Mouse (Mus musculus) embryo, embryonic 9.5 days (tissue): ENCODE measurements around the gene Sowaha.
A peak's percentile ranks its signal among the peaks of the same experiment; 100 is the strongest.
"Not testable (repeated sequence)": the region's sequence is repeated elsewhere in the genome, so short reads cannot be mapped to it uniquely, and the experiment has no call there.

Experiments used
- DNase-seq: peaks from one replicate; pipeline ENCODE4 v3.0.0-alpha.2; 2017; ENCODE audit errors: extremely low spot score

The Sowaha gene

DNA sequence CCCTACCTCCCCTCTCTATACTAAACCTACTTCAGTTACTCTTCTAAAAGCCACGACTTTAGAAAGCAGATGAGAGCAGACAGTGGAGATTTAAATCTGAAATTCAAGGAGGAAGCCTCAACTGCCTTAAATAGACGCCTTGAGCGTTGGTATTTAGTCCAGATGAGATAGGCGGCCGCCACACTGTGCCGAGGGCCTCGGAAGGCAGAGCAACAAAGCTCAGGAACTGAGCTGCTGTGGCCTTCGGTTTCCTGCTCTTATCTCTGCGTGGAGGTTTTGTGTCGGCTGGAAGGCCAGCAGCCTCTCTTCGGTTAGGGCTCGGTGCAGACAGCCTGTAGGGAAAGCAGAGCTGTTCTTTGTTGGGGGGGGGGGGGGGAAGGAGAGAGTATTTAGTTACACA is 38.2 kb downstream of the Sowaha start:
- no peak for DNase-seq

DNA sequence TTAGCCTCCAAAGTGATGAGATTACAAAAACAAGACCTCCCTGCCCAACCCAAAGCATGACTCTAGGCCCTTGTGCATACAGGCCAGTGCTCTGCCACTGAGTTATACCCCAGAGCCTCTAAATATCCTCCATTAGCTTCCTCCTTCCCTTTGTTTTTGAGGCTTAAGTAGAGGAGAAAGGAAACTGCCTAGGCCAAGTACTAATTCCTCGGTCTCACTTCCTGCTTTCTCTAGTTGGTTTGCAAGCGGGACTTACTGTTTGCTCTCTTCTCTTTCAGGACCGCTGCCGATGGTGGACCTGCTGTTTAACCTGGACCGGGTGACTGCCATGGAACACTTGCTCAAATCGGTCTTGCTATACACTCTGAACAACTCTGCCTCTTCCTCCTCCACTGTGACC is 43.7 kb downstream of the Sowaha start:
- no peak for DNase-seq

DNA sequence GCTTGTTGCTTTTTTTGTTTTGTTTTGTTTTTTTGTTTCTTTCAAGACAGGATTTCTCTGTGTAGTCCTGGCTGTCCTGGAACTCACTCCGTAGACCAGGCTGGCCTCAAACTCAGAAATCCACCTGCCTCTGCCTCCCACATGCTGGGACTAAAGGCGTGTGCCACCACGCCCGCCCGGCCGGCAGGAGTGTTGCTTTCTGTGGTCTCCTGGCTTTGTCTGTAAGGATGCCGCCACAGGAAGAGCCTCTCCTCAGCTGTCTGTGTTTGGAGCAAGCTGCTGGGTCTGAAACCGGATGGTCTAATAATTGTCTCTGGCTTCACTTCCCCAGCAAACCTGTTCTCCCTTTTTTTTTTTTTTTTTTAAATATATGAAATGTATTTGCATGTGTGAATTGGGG is 44.6 kb downstream of the Sowaha start:
- no peak for DNase-seq

DNA sequence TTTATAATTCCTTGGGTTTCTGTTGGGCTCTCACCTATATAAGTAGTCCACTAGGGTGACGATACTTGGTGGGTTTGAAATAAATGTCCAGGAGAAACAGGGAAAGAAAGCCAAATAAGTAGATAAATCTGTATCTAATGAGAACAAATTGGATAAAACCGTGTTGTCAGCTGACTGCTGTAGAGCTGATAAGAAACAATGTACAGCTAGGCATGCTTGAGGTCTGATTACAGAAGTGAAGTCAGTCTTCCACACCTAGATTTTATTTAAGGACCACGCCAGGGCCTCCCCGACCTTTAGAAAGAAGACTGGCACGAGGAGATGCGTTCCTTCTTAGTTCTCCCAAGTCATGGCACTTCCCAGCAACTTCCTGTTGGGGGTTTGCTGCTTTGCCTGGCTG is 47.0 kb downstream of the Sowaha start:
- DNase-seq = no peak

DNA sequence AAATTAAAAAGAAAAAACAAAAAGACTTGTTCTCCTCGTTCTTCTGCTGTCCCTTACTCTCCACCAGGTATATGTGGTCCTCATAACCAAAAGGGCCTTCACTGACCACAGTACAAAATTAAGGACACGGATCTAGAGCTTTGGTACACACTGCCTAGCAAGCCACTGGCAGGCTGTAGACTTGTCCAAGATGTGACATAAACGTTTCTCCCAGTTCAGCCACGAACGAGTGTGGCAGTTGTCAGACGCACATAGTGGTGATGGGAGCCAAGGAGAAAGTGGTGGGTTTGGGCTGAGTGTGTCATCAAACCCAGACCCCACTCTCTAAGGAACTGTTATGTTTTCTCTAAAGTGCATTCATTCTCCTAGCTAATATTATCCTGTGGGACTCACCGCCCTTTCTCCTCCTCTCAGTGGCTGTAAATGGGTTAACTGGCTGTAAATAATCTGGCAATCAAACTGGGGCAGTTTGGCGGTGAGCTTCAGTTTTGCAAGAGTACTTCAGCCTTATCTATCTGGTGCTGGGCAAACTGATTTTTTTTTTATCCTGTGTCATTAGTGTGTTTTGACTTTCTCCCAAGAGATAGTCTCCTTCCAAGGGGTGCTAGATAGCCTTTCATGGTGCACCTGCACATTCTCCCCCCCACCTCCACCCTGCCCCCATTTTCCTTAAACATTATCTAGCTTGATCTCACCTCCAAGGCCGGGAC is 48.6 kb downstream of the Sowaha start:
- no peak for DNase-seq

DNA sequence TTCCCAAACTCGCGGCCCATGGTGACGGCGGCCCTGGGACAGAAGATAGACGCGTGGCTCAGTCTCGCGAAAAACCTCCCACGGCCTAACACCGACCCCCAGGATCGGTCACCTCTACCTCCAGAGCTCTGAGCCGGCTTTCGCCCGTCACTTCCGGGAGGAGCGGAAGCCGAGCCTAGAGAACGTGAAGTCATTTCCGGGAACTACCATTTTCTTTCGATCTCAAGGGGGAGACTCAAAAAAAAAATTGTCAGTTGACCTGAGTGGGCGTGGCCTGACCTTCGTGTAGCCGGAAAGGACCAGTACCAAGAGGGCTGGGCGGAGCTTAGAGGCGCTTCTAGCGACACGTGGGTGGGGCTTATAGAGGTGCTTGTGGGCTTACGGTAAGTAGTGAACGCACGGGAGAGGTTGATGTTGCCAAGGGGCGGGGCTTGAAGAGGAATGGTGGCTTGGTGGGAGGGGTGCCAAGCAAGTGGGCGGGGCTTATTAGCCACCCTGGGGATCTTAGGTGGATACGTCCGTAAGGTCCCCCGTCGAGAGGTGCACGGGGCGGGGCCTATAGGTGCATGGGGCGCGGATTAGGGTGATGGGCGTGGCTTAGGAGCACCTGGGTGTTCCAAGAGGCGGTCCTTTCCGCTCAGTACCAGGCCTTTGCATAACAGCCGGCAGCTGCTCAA is 49.3 kb downstream of the Sowaha start, which contains the start of the genes Uqcrq and Gdf9:
TSS of gene Uqcrq (minus strand) at position 162 of the 677 bp plus-strand sequence.
TSS of gene Gdf9 (plus strand) at position 354 of the 677 bp plus-strand sequence.
- DNase-seq = peak; percentile 98

DNA sequence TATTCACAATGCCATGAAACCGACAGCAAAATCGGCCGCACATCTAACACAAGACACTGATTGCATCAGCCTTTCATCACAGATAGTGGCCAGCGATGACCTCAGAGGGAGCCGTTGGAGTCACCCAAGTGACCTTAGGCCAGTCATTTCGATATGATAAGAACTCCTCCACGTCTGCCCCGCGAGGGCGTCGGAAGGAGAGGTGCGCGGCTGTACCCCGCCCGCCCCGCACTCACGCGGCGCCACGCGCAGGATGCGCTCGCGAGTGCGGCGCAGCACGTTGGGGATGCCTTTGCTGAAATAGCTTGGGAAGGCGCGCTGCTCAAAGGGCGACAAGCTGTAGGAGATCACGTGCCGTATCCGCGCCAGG is 49.8 kb downstream of the Sowaha start:
- DNase-seq = no peak

DNA sequence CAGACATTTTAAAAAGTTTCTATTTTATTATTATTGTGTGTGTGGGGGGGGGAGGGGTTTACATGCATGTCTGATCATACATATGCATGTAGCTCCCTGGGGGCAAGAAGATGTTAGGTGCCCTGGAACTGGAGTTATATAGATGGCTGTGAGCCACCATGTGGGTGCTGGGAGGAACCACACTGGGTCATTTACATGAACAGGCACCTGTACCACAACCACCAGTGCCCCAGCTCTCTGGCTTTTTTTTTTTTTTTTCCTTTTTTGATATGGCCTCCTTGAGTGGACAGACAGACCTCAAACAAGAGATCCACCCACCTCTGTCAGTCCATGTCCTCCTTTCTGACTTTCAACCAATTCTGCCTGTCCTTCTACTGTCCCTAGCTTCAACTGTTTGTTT is 50.9 kb downstream of the Sowaha start:
- no peak for DNase-seq

DNA sequence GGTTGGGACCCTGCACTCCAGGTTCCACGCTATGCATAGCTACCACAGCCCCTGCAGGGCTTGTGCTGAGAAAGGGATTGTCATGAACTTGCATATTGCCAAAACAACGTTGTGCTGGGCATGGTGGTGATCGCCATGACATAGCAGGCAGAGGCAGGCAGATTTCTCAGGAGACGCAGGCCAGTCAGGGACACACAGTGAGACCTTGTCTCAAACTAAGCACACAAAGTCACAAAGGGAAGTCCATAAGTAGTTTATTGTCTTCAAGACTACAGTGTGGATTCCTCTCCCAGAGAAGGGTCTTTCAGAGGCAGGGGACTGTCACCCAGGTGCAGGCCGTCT is 51.4 kb downstream of the Sowaha start:
- no peak for DNase-seq

DNA sequence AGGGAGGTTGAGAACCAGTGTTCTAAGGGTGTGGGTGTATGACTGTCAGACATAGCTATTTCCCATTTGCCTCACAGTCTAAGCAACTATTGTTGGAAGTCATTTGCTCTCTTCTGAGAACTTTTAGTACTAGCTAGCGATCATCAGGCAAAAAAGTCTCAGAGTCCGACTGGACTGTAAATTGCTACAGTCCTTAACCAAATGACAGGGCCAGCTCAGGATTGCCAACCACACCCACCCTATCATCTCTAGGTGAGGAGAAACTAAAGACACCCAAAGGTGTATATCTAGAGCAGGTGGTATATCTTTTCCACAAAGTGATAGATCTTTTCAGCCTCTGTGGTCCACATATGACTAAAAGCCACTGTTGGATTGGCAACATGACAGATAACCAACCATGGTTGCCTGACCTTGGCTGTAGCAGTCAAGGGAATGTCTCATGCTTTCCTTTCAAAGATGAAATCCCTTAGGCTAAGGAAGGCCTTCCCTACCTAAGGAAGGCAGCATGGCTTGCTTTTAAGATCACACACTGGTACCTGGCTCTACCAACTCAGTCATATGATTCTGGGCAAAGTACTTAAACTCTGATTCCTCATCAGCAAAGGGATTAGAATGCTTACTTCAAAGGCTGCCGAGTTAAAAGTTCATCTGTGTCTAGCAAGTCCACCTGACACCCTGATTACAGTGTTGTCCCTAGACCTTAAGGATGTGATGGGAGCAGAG is 51.9 kb downstream of the Sowaha start:
- DNase-seq = no peak

DNA sequence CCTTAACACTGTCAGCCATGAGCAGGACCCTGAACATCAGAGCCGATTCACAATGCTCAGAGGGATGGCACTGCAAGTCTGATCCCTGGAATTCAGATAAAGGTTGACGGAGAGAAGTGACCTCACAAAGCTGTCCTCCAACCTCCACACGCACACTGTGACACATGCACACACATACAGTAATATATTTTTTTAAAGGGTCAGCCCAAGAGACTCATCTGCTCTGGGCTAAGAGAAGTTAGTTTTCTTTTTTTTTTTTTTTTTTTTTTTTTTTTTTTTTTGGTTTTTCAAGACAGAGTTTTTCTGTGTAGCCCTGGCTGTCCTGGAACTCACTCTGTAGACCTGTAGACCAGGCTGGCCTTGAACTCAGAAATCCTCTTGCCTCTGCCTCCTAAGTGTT is 53.2 kb downstream of the Sowaha start:
- DNase-seq = not testable (repeated sequence)
